Mouse (Mus musculus) hematopoietic stem cell, adult 5-6 weeks (primary cell): ENCODE data around the gene Aff1. TPM values are rescaled to one million over a fixed set of nuclear protein-coding genes. Genes with fewer than 3 reads are reported as not detected.

Source experiments
- ATAC-seq, 2 experiments: fragments of 125-278 bp in 1 of 2; replicated peaks in 1 of 2; 2 replicates each; pipeline ENCODE4 v1.8.0; 2016 to 2017; ENCODE audit warnings: inconsistent platforms in 2 of 2, mild to moderate bottlenecking in 2 of 2, moderate number of reproducible peaks in 2 of 2, low read depth in 1 of 2, moderate TSS enrichment in 1 of 2; ENCODE audit not compliant: low FRiP score in 2 of 2, poor library complexity in 2 of 2, severe bottlenecking in 2 of 2, insufficient read depth in 1 of 2, low TSS enrichment in 1 of 2
- total RNA-seq: library from RNA; stranded (forward); fragments of 172-1452, 232-1000 nt; gene quantifications from 2 replicates; pipeline ENCODE4 v1.2.3, GENCODE M21; 2017

The Aff1 gene
- total RNA-seq, 1 experiment from 2014 or later: 19.7 TPM

- no peak for ATAC-seq
Observed at GRCm38 (mm10) chr5:103822949-103823348, 130.8 kb downstream of the Aff1 start.

GRCm38 (mm10) chr5:103828304-103828703 lies 136.1 kb downstream of the Aff1 start:
- no peak; a peak in 1 of 4 replicates for ATAC-seq

GRCm38 (mm10) chr5:103828729-103829128 lies 136.6 kb downstream of the Aff1 start:
- no peak for ATAC-seq

- ATAC-seq: no peak
Observed at GRCm38 (mm10) chr5:103829158-103829557, 137.0 kb downstream of the Aff1 start.

- ATAC-seq: no peak
Observed at GRCm38 (mm10) chr5:103830886-103831285, 138.7 kb downstream of the Aff1 start.

GRCm38 (mm10) chr5:103835471-103836147 lies 143.4 kb downstream of the Aff1 start:
- ATAC-seq: no peak

- no peak for ATAC-seq
Observed at GRCm38 (mm10) chr5:103836148-103836784, 144.1 kb downstream of the Aff1 start.

- peak in 1 of 2 experiments; percentile 31; a peak in 1 of 4 replicates for ATAC-seq
Observed at GRCm38 (mm10) chr5:103838550-103839264, 146.5 kb downstream of the Aff1 start.

- ATAC-seq: no peak
Observed at GRCm38 (mm10) chr5:103839265-103839626, 147.1 kb downstream of the Aff1 start.

- ATAC-seq: no peak; a peak in 1 of 4 replicates
Observed at GRCm38 (mm10) chr5:103843938-103844337, 151.8 kb downstream of the Aff1 start.

GRCm38 (mm10) chr5:103845418-103846153 lies 153.4 kb downstream of the Aff1 start:
- ATAC-seq: no peak

GRCm38 (mm10) chr5:103846154-103846551 lies 154.0 kb downstream of the Aff1 start:
- ATAC-seq: no peak

GRCm38 (mm10) chr5:103846609-103847008 lies 154.4 kb downstream of the Aff1 start:
- ATAC-seq: no peak

- ATAC-seq: no peak
Observed at GRCm38 (mm10) chr5:103848546-103848945, 156.4 kb downstream of the Aff1 start.

- ATAC-seq: no peak
Observed at GRCm38 (mm10) chr5:103852756-103853549, 160.8 kb downstream of the Aff1 start.

GRCm38 (mm10) chr5:103854041-103854806 lies 162.1 kb downstream of the Aff1 start:
- ATAC-seq: 0 out of 4 replicates have a peak, but pooled peaks of 1 of the 2 experiments have one; percentile 15
